Mouse (Mus musculus) E14TG2a.4 (cell line): Measurements from ENCODE around the gene Kcnmb2.

Experiments
- H3K27me3 ChIP-seq: 2 replicates; pipeline ENCODE4 v1.6.1; 2014; ENCODE audit warnings: low read length, control low read depth; ENCODE audit not compliant: insufficient read depth
- H3K36me3 ChIP-seq: 2 replicates; pipeline ENCODE4 v1.6.1; 2014; ENCODE audit warnings: low read length, control low read depth; ENCODE audit not compliant: insufficient read depth
- H3K4me1 ChIP-seq: replicated peaks from 2 replicates; pipeline ENCODE4 v1.6.1; 2014; ENCODE audit warnings: low read depth, low read length, control low read depth
- H3K4me3 ChIP-seq: replicated peaks from 2 replicates; pipeline ENCODE4 v1.5.1; 2014; ENCODE audit warnings: mild to moderate bottlenecking, low read length
- H3K9me3 ChIP-seq: 2 replicates; pipeline ENCODE4 v1.6.1; 2014; ENCODE audit warnings: low read length, control low read depth
- CTCF ChIP-seq: conservative IDR thresholded peaks from 2 replicates; pipeline ENCODE4 v1.5.1; 2014; ENCODE audit warnings: low read length
- NANOG ChIP-seq: IDR thresholded peaks from 2 replicates; pipeline ENCODE4 v1.6.1; 2014; ENCODE audit warnings: borderline replicate concordance, low read length, mixed read lengths
- POU5F1 ChIP-seq: IDR thresholded peaks from 2 replicates; pipeline ENCODE4 v1.6.1; 2014; ENCODE audit warnings: low read length, borderline replicate concordance

The Kcnmb2 gene

GRCm38 (mm10) chr3:32189956-32190355 lies 287.6 kb downstream of the Kcnmb2 start:
- H3K36me3 ChIP-seq = no peaks in the 10 kb centered on the region
- TF ChIP-seq NANOG (no peak), POU5F1 (no peak), CTCF (no peak)
- H3K9me3 ChIP-seq = no peaks in the 10 kb centered on the region

GRCm38 (mm10) chr3:32194014-32194413 lies 291.7 kb downstream of the Kcnmb2 start:
- Histone ChIP-seq H3K9me3 (no peaks in the 10 kb centered on the region), H3K36me3 (no peaks in the 10 kb centered on the region), H3K4me3 (no peak overlapping the region), H3K27me3 (no peaks in the 10 kb centered on the region), H3K4me1 (no peaks in the 10 kb centered on the region)
- TF ChIP-seq POU5F1 (no peak), NANOG (no peak), CTCF (no peak)

More at GRCm38 (mm10) chr3:32189956-32190355, 287.6 kb downstream of the Kcnmb2 start:
- Histone ChIP-seq H3K4me1 (no peaks in the 10 kb centered on the region), H3K27me3 (no peaks in the 10 kb centered on the region), H3K4me3 (no peak overlapping the region)

GRCm38 (mm10) chr3:32226755-32227154 lies 324.4 kb downstream of the Kcnmb2 start:
- H3K9me3 ChIP-seq = no peaks in the 10 kb centered on the region
- H3K36me3 ChIP-seq = no peaks in the 10 kb centered on the region
- TF ChIP-seq POU5F1 (no peak), CTCF (no peak), NANOG (no peak)
- no peak overlapping the region for H3K4me3 ChIP-seq
- H3K4me1 ChIP-seq = no peaks in the 10 kb centered on the region
- H3K27me3 ChIP-seq = no peaks in the 10 kb centered on the region

GRCm38 (mm10) chr3:32236766-32237165 lies 334.5 kb downstream of the Kcnmb2 start:
- no peak for TF ChIP-seq NANOG
- TF ChIP-seq POU5F1 = no peak
- TF ChIP-seq CTCF = no peak

More at GRCm38 (mm10) chr3:32236766-32237165, 334.5 kb downstream of the Kcnmb2 start:
- Histone ChIP-seq H3K4me3 (no peak overlapping the region), H3K4me1 (no peaks in the 10 kb centered on the region), H3K36me3 (no peaks in the 10 kb centered on the region), H3K9me3 (peaks cover 29% of the 10 kb centered on the region), H3K27me3 (no peaks in the 10 kb centered on the region)
